Mouse (Mus musculus) CH12.LX (cell line): ENCODE results near the gene Coq8a. TPM values are rescaled to one million over a fixed set of nuclear protein-coding genes. Genes with fewer than 3 reads are reported as not detected.

Experiments used
- DNase-seq: peaks from one replicate; pipeline ENCODE4 v3.0.0-alpha.2; 2013; ENCODE audit errors: extremely low read depth
- H3K27ac ChIP-seq: 2 replicates; pipeline ENCODE4 v1.5.1; 2012; ENCODE audit warnings: low read depth, mild to moderate bottlenecking, control low read depth, moderate library complexity; ENCODE audit not compliant: insufficient read depth
- H3K27me3 ChIP-seq: replicated peaks from 2 replicates; pipeline ENCODE3; 2012; ENCODE audit warnings: inconsistent platforms
- H3K36me3 ChIP-seq, 2 experiments: replicated peaks in 1 of 2; 2 replicates each; pipeline versions ENCODE3 to v1.6.1; 2012; ENCODE audit warnings: inconsistent platforms in 1 of 2, low read length in 1 of 2, mild to moderate bottlenecking in 1 of 2, mixed read lengths in 1 of 2, moderate library complexity in 1 of 2; ENCODE audit not compliant: control insufficient read depth in 1 of 2, insufficient read depth in 1 of 2
- H3K4me1 ChIP-seq, 2 experiments: 2 replicates each; pipeline ENCODE4 v1.6.1; 2012; ENCODE audit warnings: inconsistent platforms in 1 of 2, moderate library complexity in 1 of 2; ENCODE audit not compliant: insufficient read depth in 2 of 2, control insufficient read depth in 1 of 2
- H3K4me2 ChIP-seq: 2 replicates; pipeline ENCODE4 v1.6.1; 2012; ENCODE audit warnings: low read depth, mild to moderate bottlenecking, control low read depth; ENCODE audit not compliant: poor library complexity, insufficient read depth, severe bottlenecking
- H3K4me3 ChIP-seq, 3 experiments: fragments of 150-350 bp in 1 of 3; sonication (generic) in 1 of 3; replicated peaks in 1 of 3; 2 replicates each; pipeline versions ENCODE3 to v1.5.1; 2011 to 2012; ENCODE audit warnings: low read depth in 2 of 3, low read length in 2 of 3, mild to moderate bottlenecking in 2 of 3, moderate library complexity in 2 of 3, control low read depth in 1 of 3, improper control_type of control experiment in 1 of 3, inconsistent platforms in 1 of 3, mixed read lengths in 1 of 3; ENCODE audit not compliant: poor library complexity in 1 of 3
- H3K79me2 ChIP-seq: replicated peaks from 2 replicates; pipeline ENCODE4 v1.6.1; 2012; ENCODE audit warnings: mild to moderate bottlenecking, moderate library complexity; ENCODE audit not compliant: control insufficient read depth, poor library complexity, insufficient read depth, severe bottlenecking; ENCODE audit errors: extremely low read depth
- H3K9ac ChIP-seq: 2 replicates; pipeline ENCODE4 v1.6.1; 2012; ENCODE audit warnings: low read depth, mild to moderate bottlenecking, control low read depth, moderate library complexity; ENCODE audit not compliant: insufficient read depth
- H3K9me3 ChIP-seq: replicated peaks from 2 replicates; pipeline ENCODE3; 2012; ENCODE audit warnings: low read length, inconsistent platforms, mixed read lengths
- CHD2 ChIP-seq: IDR thresholded peaks from 2 replicates; pipeline ENCODE4 v1.6.1; 2011; ENCODE audit warnings: low read length, improper control_type of control experiment
- E2F4 ChIP-seq: IDR thresholded peaks from 2 replicates; pipeline ENCODE4 v1.6.1; 2011; ENCODE audit warnings: low read depth, low read length, improper control_type of control experiment; ENCODE audit not compliant: insufficient replicate concordance
- JUND ChIP-seq: conservative IDR thresholded peaks from 2 replicates; pipeline ENCODE4 v1.6.1; 2011; ENCODE audit warnings: low read depth, low read length, improper control_type of control experiment
- MAFK ChIP-seq: IDR thresholded peaks from 2 replicates; pipeline ENCODE4 v1.6.1; 2011; ENCODE audit warnings: low read length, improper control_type of control experiment; ENCODE audit not compliant: insufficient replicate concordance
- MAZ ChIP-seq: IDR thresholded peaks from 2 replicates; pipeline ENCODE4 v1.6.1; 2012; ENCODE audit warnings: low read depth, mild to moderate bottlenecking, inconsistent platforms, low read length, improper control_type of control experiment, moderate library complexity
- POLR2A ChIP-seq: IDR thresholded peaks from 2 replicates; pipeline ENCODE4 v1.6.1; 2011; ENCODE audit warnings: low read depth, mild to moderate bottlenecking, improper control_type of control experiment, low read length
- RCOR1 ChIP-seq: conservative IDR thresholded peaks from 2 replicates; pipeline ENCODE4 v1.6.1; 2012; ENCODE audit warnings: low read depth, mild to moderate bottlenecking, inconsistent platforms, low read length, improper control_type of control experiment
- TBP ChIP-seq: conservative IDR thresholded peaks from 2 replicates; pipeline ENCODE4 v1.6.1; 2011; ENCODE audit warnings: low read depth, low read length, improper control_type of control experiment
- TCF12 ChIP-seq: IDR thresholded peaks from 2 replicates; pipeline ENCODE4 v1.6.1; 2014; ENCODE audit warnings: low read depth, mild to moderate bottlenecking, inconsistent platforms, low read length, improper control_type of control experiment
- USF1 ChIP-seq: IDR thresholded peaks from 2 replicates; pipeline ENCODE4 v1.6.1; 2014; ENCODE audit warnings: low read depth, mild to moderate bottlenecking, inconsistent platforms, low read length, improper control_type of control experiment
- USF2 ChIP-seq: conservative IDR thresholded peaks from 2 replicates; pipeline ENCODE4 v1.6.1; 2011; ENCODE audit warnings: low read depth, low read length, improper control_type of control experiment
- ZMIZ1 ChIP-seq: IDR thresholded peaks from 2 replicates; pipeline ENCODE4 v1.6.1; 2012; ENCODE audit warnings: low read depth, mild to moderate bottlenecking, inconsistent platforms, low read length, improper control_type of control experiment
- ZNF384 ChIP-seq: IDR thresholded peaks from 2 replicates; pipeline ENCODE4 v1.6.1; 2012; ENCODE audit warnings: low read depth, low read length, improper control_type of control experiment, inconsistent platforms
- dilution Hi-C: fragments of 300-500 bp; cut with MboI; formaldehyde crosslinking; loops from 2 replicates; pipeline ENCODE4 v1.14.3; 2020; ENCODE audit warnings: low sequenced_read_pairs; ENCODE audit not compliant: extremely low pct_unique_long_range_greater_than_20kb, extremely low pct_ligation_motif_present
- in situ Hi-C: fragments of 300-500 bp; cut with MboI; formaldehyde crosslinking; loops from 3 replicates; pipeline ENCODE4 v1.14.3; 2019; ENCODE audit warnings: low sequenced_read_pairs, low pct_ligation_motif_present, low pct_unique_long_range_greater_than_20kb, mixed read lengths
- polyA plus RNA-seq: library from polyadenylated mRNA; unstranded; fragments of >175 nt; gene quantifications from 2 replicates; pipeline ENCODE4 v1.2.1, GENCODE M21; 2012; ENCODE audit warnings: low read depth; ENCODE audit not compliant: insufficient read length
- total RNA-seq, 2 experiments: library from RNA; depleted of rRNA; stranded (reverse); fragments of 300-350 nt in 1 of 2; fragments of >200 nt in 1 of 2; gene quantifications; 2 replicates each; pipeline ENCODE4 v1.2.3; 2012 to 2014

Gene Coq8a
- total and polyA plus RNA-seq, 3 experiments = 73.4 to 237 (median 88.1) TPM

- TF ChIP-seq E2F4 (no peak), TBP (peak; percentile 24; the same call in 1 of the 2 replicates), RCOR1 (no peak), CHD2 (no peak), ZNF384 (no peak)
Observed at GRCm38 (mm10) chr1:180191651-180192220, 7.7 kb downstream of the Coq8a start (continued).

- Histone ChIP-seq H3K4me3 (peak overlapping the region; percentile 78 to 93 (median 85)), H3K27ac (peak overlapping the region; percentile 87), H3K9me3 (peaks cover 8% of the 10 kb centered on the region), H3K4me2 (peak overlapping the region; percentile 86), H3K79me2 (peaks cover 91% of the 10 kb centered on the region), H3K27me3 (no peaks in the 10 kb centered on the region), H3K9ac (peak overlapping the region; percentile 53; the same call in 1 of the 2 replicates), H3K36me3 (peaks cover 27 to 52% of the 10 kb centered on the region in 2 experiments), H3K4me1 (peaks cover 23 to 54% of the 10 kb centered on the region in 2 experiments)
- in situ Hi-C loops = no loop called here
- DNase-seq = no peak
- dilution Hi-C loops = no loop called here
- peak; percentile 7; the same call in 1 of the 2 replicates for TF ChIP-seq POLR2A
- no peak for TF ChIP-seq ZMIZ1
Observed at GRCm38 (mm10) chr1:180191112-180191511, 8.3 kb downstream of the Coq8a start.

- Histone ChIP-seq H3K9me3 (peaks cover 8% of the 10 kb centered on the region), H3K79me2 (peaks cover 96% of the 10 kb centered on the region), H3K27ac (no peak overlapping the region), H3K4me2 (no peak overlapping the region), H3K27me3 (no peaks in the 10 kb centered on the region), H3K9ac (no peak overlapping the region), H3K4me3 (no peak overlapping the region), H3K4me1 (peaks cover 24 to 71% of the 10 kb centered on the region in 2 experiments), H3K36me3 (peaks cover 41 to 71% of the 10 kb centered on the region in 2 experiments)
- in situ Hi-C loops (no loop called here), dilution Hi-C loops (no loop called here)
- DNase-seq = no peak
- TF ChIP-seq MAFK = no peak
- no peak for TF ChIP-seq JUND
- TF ChIP-seq MAZ = no peak
- TF ChIP-seq TCF12 = no peak
- no peak for TF ChIP-seq USF1
- TF ChIP-seq USF2 = no peak
Observed at GRCm38 (mm10) chr1:180188951-180189350, 10.5 kb downstream of the Coq8a start.
